Mouse (Mus musculus) liver, embryonic 16.5 days (tissue): Measurements from ENCODE around the gene Nrxn3. TPM values are rescaled to one million over a fixed set of nuclear protein-coding genes. Genes with fewer than 3 reads are reported as not detected.

Experiments used
- ATAC-seq: fragments of 200-750 bp; cut with Nextera tagmentation; 2 replicates; pipeline ENCODE4 v1.8.0; 2017; ENCODE audit warnings: low read depth, mild to moderate bottlenecking, moderate number of reproducible peaks, moderate library complexity
- H3K27ac ChIP-seq: fragments of 300-500 bp; sonication (generic); 2 replicates; pipeline ENCODE4 v1.5.1; 2014; ENCODE audit warnings: mild to moderate bottlenecking, low read length
- H3K27me3 ChIP-seq: fragments of 300-500 bp; sonication (generic); 2 replicates; pipeline ENCODE4 v1.6.1; 2014; ENCODE audit warnings: low read depth, low read length, mixed read lengths; ENCODE audit not compliant: control insufficient read depth, insufficient read depth
- H3K36me3 ChIP-seq: fragments of 300-500 bp; sonication (generic); 2 replicates; pipeline ENCODE4 v1.6.1; 2014; ENCODE audit warnings: mild to moderate bottlenecking; ENCODE audit not compliant: control insufficient read depth, insufficient read depth
- H3K4me1 ChIP-seq: fragments of 300-500 bp; sonication (generic); 2 replicates; pipeline ENCODE4 v1.6.1; 2014; ENCODE audit warnings: low read depth, low read length, mixed read lengths; ENCODE audit not compliant: control insufficient read depth
- H3K4me2 ChIP-seq: fragments of 300-500 bp; sonication (generic); 2 replicates; pipeline ENCODE4 v1.6.1; 2014; ENCODE audit warnings: low read depth, low read length, mixed read lengths
- H3K4me3 ChIP-seq: fragments of 300-500 bp; sonication (generic); 2 replicates; pipeline ENCODE4 v1.5.1; 2014; ENCODE audit warnings: low read depth, mild to moderate bottlenecking, low read length
- H3K9ac ChIP-seq: fragments of 300-500 bp; sonication (generic); 2 replicates; pipeline ENCODE4 v1.6.1; 2014; ENCODE audit warnings: low read depth, low read length
- H3K9me3 ChIP-seq: fragments of 300-500 bp; sonication (generic); replicated peaks from 2 replicates; pipeline ENCODE4 v1.6.1; 2016; ENCODE audit warnings: low read length; ENCODE audit not compliant: control insufficient read depth
- WGBS: fragments of 180-500 bp; shearing (Covaris S2); extraction: QIAGEN DNeasy Blood & Tissue Kit; methylation state at CpG from one replicate; pipeline ENCODE4 v1.1.7; 2014; ENCODE audit not compliant: insufficient replicate concordance; 5-methylcytosine and 5-hydroxymethylcytosine counted together
- polyA plus RNA-seq: library from polyadenylated mRNA; unstranded; fragments of >200 nt; fragmentation: Nextera tagmentation; extraction: Ambion mirVana; gene quantifications from 2 replicates; pipeline ENCODE4 v1.2.1, GENCODE M21; 2015

Nrxn3 gene
- polyA plus RNA-seq, 1 experiment from 2014 or later: 0.25 TPM

GRCm38 (mm10) chr12:89093806-89094479 lies 371.3 kb downstream of the Nrxn3 start:
- Histone ChIP-seq H3K4me2 (no peak overlapping the region), H3K4me3 (no peak overlapping the region), H3K27me3 (no peaks in the 10 kb centered on the region), H3K9ac (no peak overlapping the region), H3K4me1 (no peaks in the 10 kb centered on the region), H3K36me3 (no peaks in the 10 kb centered on the region), H3K9me3 (no peaks in the 10 kb centered on the region), H3K27ac (no peak overlapping the region)
- ATAC-seq: no peak
- 70% methylated on average over 8 of the region's 8 CpGs for WGBS

GRCm38 (mm10) chr12:89097561-89097960 lies 374.9 kb downstream of the Nrxn3 start:
- Histone ChIP-seq H3K27ac (no peak overlapping the region), H3K4me3 (no peak overlapping the region), H3K9ac (no peak overlapping the region), H3K9me3 (no peaks in the 10 kb centered on the region), H3K27me3 (no peaks in the 10 kb centered on the region), H3K4me2 (no peak overlapping the region), H3K4me1 (no peaks in the 10 kb centered on the region), H3K36me3 (no peaks in the 10 kb centered on the region)
- 47% methylated on average over 2 of the region's 2 CpGs for WGBS
- no peak for ATAC-seq

GRCm38 (mm10) chr12:89106029-89106733 lies 383.5 kb downstream of the Nrxn3 start:
- Histone ChIP-seq H3K4me1 (no peaks in the 10 kb centered on the region), H3K27me3 (no peaks in the 10 kb centered on the region), H3K4me2 (no peak overlapping the region), H3K9me3 (no peaks in the 10 kb centered on the region), H3K36me3 (no peaks in the 10 kb centered on the region), H3K27ac (no peak overlapping the region), H3K4me3 (no peak overlapping the region), H3K9ac (no peak overlapping the region)
- peak; percentile 24; the same call in 1 of the 2 replicates for ATAC-seq
- 11% methylated on average over 9 of the region's 9 CpGs for WGBS

- WGBS: 25% methylated on average over 6 of the region's 6 CpGs
- no peaks in the 10 kb centered on the region for H3K36me3 ChIP-seq
- no peak overlapping the region for H3K4me2 ChIP-seq
- no peak overlapping the region for H3K4me3 ChIP-seq
- no peak overlapping the region for H3K27ac ChIP-seq
- no peaks in the 10 kb centered on the region for H3K9me3 ChIP-seq
- ATAC-seq: no peak; the same call in 1 of the 2 replicates
- H3K27me3 ChIP-seq: no peaks in the 10 kb centered on the region
- H3K4me1 ChIP-seq: no peaks in the 10 kb centered on the region
- no peak overlapping the region for H3K9ac ChIP-seq
Observed at GRCm38 (mm10) chr12:89106881-89107584, 384.4 kb downstream of the Nrxn3 start.

- H3K4me2 ChIP-seq: no peak overlapping the region
- H3K4me1 ChIP-seq: no peaks in the 10 kb centered on the region
- no peak overlapping the region for H3K9ac ChIP-seq
- no peak overlapping the region for H3K27ac ChIP-seq
- ATAC-seq: no peak
- no peak overlapping the region for H3K4me3 ChIP-seq
- no peaks in the 10 kb centered on the region for H3K27me3 ChIP-seq
- no peaks in the 10 kb centered on the region for H3K9me3 ChIP-seq
- 53% methylated on average over 7 of the region's 7 CpGs for WGBS
- H3K36me3 ChIP-seq: no peaks in the 10 kb centered on the region
Observed at GRCm38 (mm10) chr12:89109779-89110335, 387.2 kb downstream of the Nrxn3 start.

- H3K27ac ChIP-seq: no peak overlapping the region
- 51% methylated on average over 4 of the region's 4 CpGs for WGBS
- ATAC-seq: no peak
- H3K9ac ChIP-seq: no peak overlapping the region
- no peaks in the 10 kb centered on the region for H3K9me3 ChIP-seq
- H3K27me3 ChIP-seq: no peaks in the 10 kb centered on the region
- no peaks in the 10 kb centered on the region for H3K36me3 ChIP-seq
- no peak overlapping the region for H3K4me3 ChIP-seq
- no peak overlapping the region for H3K4me2 ChIP-seq
- H3K4me1 ChIP-seq: no peaks in the 10 kb centered on the region
Observed at GRCm38 (mm10) chr12:89128602-89129001, 405.9 kb downstream of the Nrxn3 start.

- H3K4me2 ChIP-seq: no peak overlapping the region
- no peaks in the 10 kb centered on the region for H3K4me1 ChIP-seq
- 53% methylated on average over 9 of the region's 9 CpGs for WGBS
- H3K9ac ChIP-seq: no peak overlapping the region
- H3K9me3 ChIP-seq: no peaks in the 10 kb centered on the region
- no peak overlapping the region for H3K27ac ChIP-seq
- no peaks in the 10 kb centered on the region for H3K36me3 ChIP-seq
- H3K4me3 ChIP-seq: no peak overlapping the region
- ATAC-seq: no peak
- no peaks in the 10 kb centered on the region for H3K27me3 ChIP-seq
Observed at GRCm38 (mm10) chr12:89129139-89129907, 406.6 kb downstream of the Nrxn3 start.

- H3K9me3 ChIP-seq: no peaks in the 10 kb centered on the region
- no peaks in the 10 kb centered on the region for H3K4me1 ChIP-seq
- ATAC-seq: peak; percentile 61
- no peaks in the 10 kb centered on the region for H3K36me3 ChIP-seq
- no peak overlapping the region for H3K4me3 ChIP-seq
- no peaks in the 10 kb centered on the region for H3K27me3 ChIP-seq
- H3K27ac ChIP-seq: no peak overlapping the region
- no peak overlapping the region for H3K4me2 ChIP-seq
- WGBS: 48% methylated on average over 2 of the region's 2 CpGs
- no peak overlapping the region for H3K9ac ChIP-seq
Observed at GRCm38 (mm10) chr12:89134333-89134732, 411.7 kb downstream of the Nrxn3 start.
